Mouse (Mus musculus): Measurements from ENCODE around the gene Sema5a. TPM values are rescaled to one million over a fixed set of nuclear protein-coding genes. Genes with fewer than 3 reads are reported as not detected.

Sema5a gene
- polyA plus RNA-seq, 1 experiment from 2014 or later = 0.59 TPM

GRCm38 (mm10) chr15:32333456-32333855, 88.8 kb downstream of the Sema5a start:
- Histone ChIP-seq H3K9ac (no peak overlapping the region), H3K27ac (replicated peaks) (no peak overlapping the region), H3K4me3 (replicated peaks) (no peak overlapping the region), H3K4me1 (replicated peaks) (no peaks in the 10 kb centered on the region), H3K27me3 (no peaks in the 10 kb centered on the region), H3K9me3 (replicated peaks) (no peaks in the 10 kb centered on the region), H3K36me3 (replicated peaks) (no peaks in the 10 kb centered on the region), H3K4me2 (no peak overlapping the region)
- no peak for ATAC-seq (ENCODE audit: insufficient read depth)
- WGBS (ENCODE audit: insufficient replicate concordance) = 57% methylated on average over 2 of the region's 2 CpGs

GRCm38 (mm10) chr15:32337810-32338209, 93.2 kb downstream of the Sema5a start:
- H3K36me3 ChIP-seq (replicated peaks) = no peaks in the 10 kb centered on the region
- H3K9me3 ChIP-seq (replicated peaks) = no peaks in the 10 kb centered on the region
- 61% methylated on average over 3 of the region's 3 CpGs for WGBS (ENCODE audit: insufficient replicate concordance)

GRCm38 (mm10) chr15:32338721-32339290, 94.2 kb downstream of the Sema5a start:
- no peak overlapping the region for H3K27ac ChIP-seq (replicated peaks)
- no peak overlapping the region for H3K9ac ChIP-seq
- no peaks in the 10 kb centered on the region for H3K27me3 ChIP-seq
- 47% methylated on average over 3 of the region's 3 CpGs for WGBS (ENCODE audit: insufficient replicate concordance)
- no peak overlapping the region for H3K4me2 ChIP-seq
- H3K36me3 ChIP-seq (replicated peaks) = no peaks in the 10 kb centered on the region
- H3K9me3 ChIP-seq (replicated peaks) = no peaks in the 10 kb centered on the region
- no peak for ATAC-seq (ENCODE audit: insufficient read depth)
- no peaks in the 10 kb centered on the region for H3K4me1 ChIP-seq (replicated peaks)
- H3K4me3 ChIP-seq (replicated peaks) = no peak overlapping the region

More at GRCm38 (mm10) chr15:32337810-32338209, 93.2 kb downstream of the Sema5a start:
- H3K4me2 ChIP-seq = no peak overlapping the region
- H3K27ac ChIP-seq (replicated peaks) = no peak overlapping the region
- ATAC-seq (ENCODE audit: insufficient read depth) = no peak
- no peak overlapping the region for H3K9ac ChIP-seq
- no peaks in the 10 kb centered on the region for H3K27me3 ChIP-seq
- H3K4me3 ChIP-seq (replicated peaks) = no peak overlapping the region
- H3K4me1 ChIP-seq (replicated peaks) = no peaks in the 10 kb centered on the region

- no peak overlapping the region for H3K9ac ChIP-seq
- H3K4me3 ChIP-seq (replicated peaks) = no peak overlapping the region
- no peaks in the 10 kb centered on the region for H3K27me3 ChIP-seq
- H3K36me3 ChIP-seq (replicated peaks) = no peaks in the 10 kb centered on the region
- H3K27ac ChIP-seq (replicated peaks) = no peak overlapping the region
- 51% methylated on average over 5 of the region's 5 CpGs for WGBS (ENCODE audit: insufficient replicate concordance)
- no peak overlapping the region for H3K4me2 ChIP-seq
- ATAC-seq (ENCODE audit: insufficient read depth) = no peak
- H3K4me1 ChIP-seq (replicated peaks) = no peaks in the 10 kb centered on the region
- H3K9me3 ChIP-seq (replicated peaks) = no peaks in the 10 kb centered on the region
Measured at GRCm38 (mm10) chr15:32339426-32339825, 94.8 kb downstream of the Sema5a start.

- 72% methylated on average over 2 of the region's 2 CpGs for WGBS (ENCODE audit: insufficient replicate concordance)
- Histone ChIP-seq H3K36me3 (replicated peaks) (no peaks in the 10 kb centered on the region), H3K9me3 (replicated peaks) (no peaks in the 10 kb centered on the region), H3K4me1 (replicated peaks) (no peaks in the 10 kb centered on the region), H3K4me2 (no peak overlapping the region), H3K9ac (no peak overlapping the region), H3K27me3 (no peaks in the 10 kb centered on the region), H3K27ac (replicated peaks) (no peak overlapping the region), H3K4me3 (replicated peaks) (no peak overlapping the region)
- no peak for ATAC-seq (ENCODE audit: insufficient read depth)
Measured at GRCm38 (mm10) chr15:32341423-32341822, 96.8 kb downstream of the Sema5a start.

GRCm38 (mm10) chr15:32343544-32343943, 98.9 kb downstream of the Sema5a start:
- H3K9ac ChIP-seq = no peak overlapping the region
- H3K9me3 ChIP-seq (replicated peaks) = no peaks in the 10 kb centered on the region
- 16% methylated on average over 5 of the region's 5 CpGs for WGBS (ENCODE audit: insufficient replicate concordance)
- no peak overlapping the region for H3K27ac ChIP-seq (replicated peaks)
- H3K27me3 ChIP-seq = no peaks in the 10 kb centered on the region
- no peak for ATAC-seq (ENCODE audit: insufficient read depth)
- no peak overlapping the region for H3K4me2 ChIP-seq
- no peaks in the 10 kb centered on the region for H3K36me3 ChIP-seq (replicated peaks)
- no peak overlapping the region for H3K4me3 ChIP-seq (replicated peaks)
- no peaks in the 10 kb centered on the region for H3K4me1 ChIP-seq (replicated peaks)

GRCm38 (mm10) chr15:32347315-32347714, 102.7 kb downstream of the Sema5a start:
- Histone ChIP-seq H3K4me1 (replicated peaks) (no peaks in the 10 kb centered on the region), H3K36me3 (replicated peaks) (no peaks in the 10 kb centered on the region), H3K4me3 (replicated peaks) (no peak overlapping the region), H3K9me3 (replicated peaks) (no peaks in the 10 kb centered on the region), H3K4me2 (no peak overlapping the region), H3K27ac (replicated peaks) (no peak overlapping the region), H3K27me3 (no peaks in the 10 kb centered on the region), H3K9ac (no peak overlapping the region)
- no peak for ATAC-seq (ENCODE audit: insufficient read depth)
- WGBS (ENCODE audit: insufficient replicate concordance) = 50% methylated on average over 5 of the region's 5 CpGs

GRCm38 (mm10) chr15:32349276-32349675, 104.7 kb downstream of the Sema5a start:
- no peaks in the 10 kb centered on the region for H3K27me3 ChIP-seq
- H3K36me3 ChIP-seq (replicated peaks) = no peaks in the 10 kb centered on the region
- no peak overlapping the region for H3K27ac ChIP-seq (replicated peaks)
- no peak overlapping the region for H3K4me2 ChIP-seq
- H3K4me1 ChIP-seq (replicated peaks) = no peaks in the 10 kb centered on the region
- no peak overlapping the region for H3K9ac ChIP-seq
- no peak overlapping the region for H3K4me3 ChIP-seq (replicated peaks)
- ATAC-seq (ENCODE audit: insufficient read depth) = no peak
- 76% methylated on average over 5 of the region's 5 CpGs for WGBS (ENCODE audit: insufficient replicate concordance)
- H3K9me3 ChIP-seq (replicated peaks) = no peaks in the 10 kb centered on the region

GRCm38 (mm10) chr15:32352995-32353394, 108.4 kb downstream of the Sema5a start:
- Histone ChIP-seq H3K4me1 (replicated peaks) (no peaks in the 10 kb centered on the region), H3K9me3 (replicated peaks) (no peaks in the 10 kb centered on the region), H3K4me3 (replicated peaks) (no peak overlapping the region), H3K27ac (replicated peaks) (no peak overlapping the region), H3K36me3 (replicated peaks) (no peaks in the 10 kb centered on the region), H3K27me3 (no peaks in the 10 kb centered on the region), H3K9ac (no peak overlapping the region), H3K4me2 (no peak overlapping the region)
- 51% methylated on average over 8 of the region's 8 CpGs for WGBS (ENCODE audit: insufficient replicate concordance)
- no peak for ATAC-seq (ENCODE audit: insufficient read depth)

GRCm38 (mm10) chr15:32353513-32353912, 108.9 kb downstream of the Sema5a start:
- ATAC-seq (ENCODE audit: insufficient read depth) = no peak
- Histone ChIP-seq H3K27ac (replicated peaks) (no peak overlapping the region), H3K9ac (no peak overlapping the region), H3K27me3 (no peaks in the 10 kb centered on the region), H3K36me3 (replicated peaks) (no peaks in the 10 kb centered on the region), H3K9me3 (replicated peaks) (no peaks in the 10 kb centered on the region), H3K4me3 (replicated peaks) (no peak overlapping the region), H3K4me2 (no peak overlapping the region), H3K4me1 (replicated peaks) (no peaks in the 10 kb centered on the region)
- WGBS (ENCODE audit: insufficient replicate concordance) = 81% methylated on average over 5 of the region's 5 CpGs

- no peaks in the 10 kb centered on the region for H3K9me3 ChIP-seq (replicated peaks)
- WGBS (ENCODE audit: insufficient replicate concordance) = 67% methylated on average over 5 of the region's 5 CpGs
- no peak for ATAC-seq (ENCODE audit: insufficient read depth)
- no peak overlapping the region for H3K9ac ChIP-seq
- no peak overlapping the region for H3K4me2 ChIP-seq
- H3K36me3 ChIP-seq (replicated peaks) = no peaks in the 10 kb centered on the region
- no peak overlapping the region for H3K27ac ChIP-seq (replicated peaks)
- H3K4me3 ChIP-seq (replicated peaks) = no peak overlapping the region
- H3K27me3 ChIP-seq = no peaks in the 10 kb centered on the region
- no peaks in the 10 kb centered on the region for H3K4me1 ChIP-seq (replicated peaks)
Measured at GRCm38 (mm10) chr15:32356805-32357204, 112.2 kb downstream of the Sema5a start.

GRCm38 (mm10) chr15:32367841-32368240, 123.2 kb downstream of the Sema5a start:
- H3K4me2 ChIP-seq = no peak overlapping the region
- no peaks in the 10 kb centered on the region for H3K4me1 ChIP-seq (replicated peaks)
- 50% methylated on average over 4 of the region's 4 CpGs for WGBS (ENCODE audit: insufficient replicate concordance)
- H3K9ac ChIP-seq = no peak overlapping the region
- no peak overlapping the region for H3K4me3 ChIP-seq (replicated peaks)
- H3K36me3 ChIP-seq (replicated peaks) = no peaks in the 10 kb centered on the region
- no peaks in the 10 kb centered on the region for H3K9me3 ChIP-seq (replicated peaks)
- no peaks in the 10 kb centered on the region for H3K27me3 ChIP-seq
- H3K27ac ChIP-seq (replicated peaks) = no peak overlapping the region
- no peak for ATAC-seq (ENCODE audit: insufficient read depth)
